Mouse (Mus musculus) ES-E14 (cell line): ENCODE results near the gene Vrk3. TPM values are rescaled to one million over a fixed set of nuclear protein-coding genes. Genes with fewer than 3 reads are reported as not detected.

ENCODE experiments used
- DNase-seq: peaks from one replicate; pipeline ENCODE4 v3.0.0-alpha.2; 2013; ENCODE audit warnings: low read depth, low spot score
- H3K27ac ChIP-seq: 2 replicates; pipeline ENCODE4 v1.5.1; 2012; ENCODE audit warnings: low read depth, mild to moderate bottlenecking, low read length, moderate library complexity, mixed read lengths; ENCODE audit not compliant: poor library complexity, insufficient read depth, severe bottlenecking
- H3K36me3 ChIP-seq: 2 replicates; pipeline ENCODE4 v1.6.1; 2012; ENCODE audit warnings: mild to moderate bottlenecking, low read length, moderate library complexity, mixed read lengths; ENCODE audit not compliant: control insufficient read depth, poor library complexity, insufficient read depth, severe bottlenecking
- H3K4me1 ChIP-seq, 2 experiments: fragments of 150-350 bp in 1 of 2; sonication (generic) in 1 of 2; 2 replicates each; pipeline ENCODE4 v1.6.1; 2012; ENCODE audit warnings: low read length in 2 of 2, mild to moderate bottlenecking in 1 of 2, mixed read lengths in 1 of 2; ENCODE audit not compliant: control insufficient read depth in 2 of 2, insufficient read depth in 2 of 2, poor library complexity in 1 of 2
- H3K4me3 ChIP-seq, 2 experiments: fragments of 150-350 bp in 1 of 2; sonication (generic) in 1 of 2; 2 replicates each; pipeline ENCODE4 v1.5.1; 2012; ENCODE audit warnings: low read length in 2 of 2, low read depth in 1 of 2, mild to moderate bottlenecking in 1 of 2, mixed read lengths in 1 of 2; ENCODE audit not compliant: insufficient read depth in 1 of 2, poor library complexity in 1 of 2, severe bottlenecking in 1 of 2
- H3K9ac ChIP-seq: 2 replicates; pipeline ENCODE4 v1.6.1; 2012; ENCODE audit warnings: low read depth, mild to moderate bottlenecking, low read length, mixed read lengths; ENCODE audit not compliant: poor library complexity, insufficient read depth, severe bottlenecking
- H3K9me3 ChIP-seq: fragments of 150-350 bp; sonication (generic); 2 replicates; pipeline ENCODE4 v1.6.1; 2012; ENCODE audit warnings: low read depth, mild to moderate bottlenecking, low read length; ENCODE audit not compliant: control insufficient read depth, insufficient read depth
- CHD2 ChIP-seq: IDR thresholded peaks from 2 replicates; pipeline ENCODE4 v1.6.1; 2014; ENCODE audit warnings: mild to moderate bottlenecking, low read depth, low read length, inconsistent platforms
- HCFC1 ChIP-seq: IDR thresholded peaks from 2 replicates; pipeline ENCODE4 v1.6.1; 2012; ENCODE audit warnings: low read length, inconsistent platforms, borderline replicate concordance; ENCODE audit not compliant: insufficient read depth
- MAFK ChIP-seq: IDR thresholded peaks from 2 replicates; pipeline ENCODE4 v1.6.1; 2014; ENCODE audit warnings: mild to moderate bottlenecking, low read depth, low read length, inconsistent platforms; ENCODE audit not compliant: insufficient read depth
- ZC3H11A ChIP-seq: IDR thresholded peaks from 2 replicates; pipeline ENCODE4 v1.6.1; 2012; ENCODE audit warnings: low read depth, mild to moderate bottlenecking, inconsistent platforms, low read length, borderline replicate concordance
- ZNF384 ChIP-seq: IDR thresholded peaks from 2 replicates; pipeline ENCODE4 v1.6.1; 2012; ENCODE audit warnings: low read depth, low read length, inconsistent platforms
- in situ Hi-C, 2 experiments: fragments of 600-800 bp; cut with MboI; formaldehyde crosslinking; loops; one replicate each; pipeline ENCODE4 v1.15.1; 2025; ENCODE audit warnings: low sequenced_read_pairs in 2 of 2, inconsistent platforms in 1 of 2; ENCODE audit not compliant: unreplicated experiment in 2 of 2
- total RNA-seq: library from RNA; depleted of rRNA; stranded (reverse); fragments of 300-350 nt; gene quantifications from 2 replicates; pipeline ENCODE4 v1.2.3, GENCODE M21; 2012

Gene Vrk3
- total RNA-seq, 1 experiment: 17.8 TPM

DNA sequence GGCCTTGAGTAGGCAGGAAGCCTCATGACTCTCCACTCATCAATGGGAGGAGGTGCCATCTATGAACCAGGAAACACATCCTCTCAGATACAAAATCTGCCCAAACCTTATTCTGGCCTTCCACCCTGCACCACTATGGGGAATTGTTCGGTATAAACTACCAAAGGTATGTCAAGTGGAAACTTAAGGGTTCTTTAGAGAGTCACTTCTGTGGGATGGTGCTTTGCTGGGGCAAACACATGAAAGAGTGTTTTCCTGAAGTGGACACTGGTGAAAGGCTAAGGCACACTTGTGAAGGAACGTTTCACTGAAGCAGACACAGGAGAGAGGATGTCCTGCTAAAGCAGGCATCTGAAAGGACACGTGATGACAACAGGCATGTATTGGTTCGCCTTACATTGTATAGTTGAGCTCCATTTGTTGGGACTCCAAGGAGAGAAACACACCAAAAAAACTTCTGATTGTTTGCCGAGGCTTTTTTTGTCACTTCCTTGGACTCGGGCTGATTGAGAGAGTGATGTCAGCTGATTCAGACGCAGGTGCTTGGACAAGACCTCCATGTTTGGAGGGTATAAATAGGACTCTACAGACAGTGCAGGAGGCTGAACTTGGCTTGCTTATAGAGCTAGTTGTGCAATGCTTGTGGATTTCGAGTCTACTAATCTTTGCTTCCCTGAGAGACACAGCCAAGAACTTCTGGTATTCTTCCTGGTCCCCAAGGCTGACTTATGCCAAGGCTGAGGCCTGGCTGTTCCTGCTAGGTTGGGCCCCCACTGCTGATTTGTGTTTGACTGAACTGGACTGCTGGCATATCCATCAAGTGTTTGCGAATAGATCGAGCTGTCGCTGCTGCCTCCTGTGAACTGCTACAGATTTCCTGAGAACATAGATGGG lies 19.9 kb upstream of the Vrk3 start:
- TF ChIP-seq CHD2: no peak
- TF ChIP-seq ZNF384: no peak
- no peak for TF ChIP-seq HCFC1
- no peak for TF ChIP-seq ZC3H11A
- no peak for TF ChIP-seq MAFK
- in situ Hi-C loops: no loop called here
- Histone ChIP-seq H3K4me1 (no peaks in the 10 kb centered on the region), H3K9ac (no peak overlapping the region), H3K36me3 (peaks cover 18% of the 10 kb centered on the region), H3K4me3 (no peak overlapping the region), H3K27ac (no peak overlapping the region), H3K9me3 (no peaks in the 10 kb centered on the region)
- DNase-seq: no peak

DNA sequence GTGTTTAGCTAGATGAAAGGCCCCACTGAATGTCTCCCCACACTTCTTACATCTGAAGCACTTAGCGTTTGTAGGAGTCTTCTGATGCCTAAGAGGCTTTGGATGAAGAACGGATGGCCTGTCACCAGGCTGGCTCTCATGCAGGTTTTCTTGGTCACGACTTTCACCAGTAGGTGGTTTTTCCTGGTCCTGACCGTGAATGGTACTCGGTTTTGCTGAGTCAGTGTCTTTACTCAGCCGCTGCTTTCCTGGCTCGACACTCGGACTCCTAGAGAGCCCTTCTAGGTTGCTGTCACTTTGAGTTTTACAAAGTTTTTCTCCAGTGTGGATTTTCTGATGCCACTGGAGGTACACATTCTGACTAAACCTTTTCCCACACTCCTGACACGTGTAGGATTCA lies 14.5 kb upstream of the Vrk3 start:
- in situ Hi-C loops: no loop called here
- Histone ChIP-seq H3K4me1 (no peaks in the 10 kb centered on the region), H3K4me3 (no peak overlapping the region), H3K9ac (no peak overlapping the region), H3K27ac (no peak overlapping the region), H3K9me3 (no peaks in the 10 kb centered on the region), H3K36me3 (peaks cover 50% of the 10 kb centered on the region)
- TF ChIP-seq MAFK (peak; percentile 90), ZNF384 (no peak)
- DNase-seq: no peak

DNA sequence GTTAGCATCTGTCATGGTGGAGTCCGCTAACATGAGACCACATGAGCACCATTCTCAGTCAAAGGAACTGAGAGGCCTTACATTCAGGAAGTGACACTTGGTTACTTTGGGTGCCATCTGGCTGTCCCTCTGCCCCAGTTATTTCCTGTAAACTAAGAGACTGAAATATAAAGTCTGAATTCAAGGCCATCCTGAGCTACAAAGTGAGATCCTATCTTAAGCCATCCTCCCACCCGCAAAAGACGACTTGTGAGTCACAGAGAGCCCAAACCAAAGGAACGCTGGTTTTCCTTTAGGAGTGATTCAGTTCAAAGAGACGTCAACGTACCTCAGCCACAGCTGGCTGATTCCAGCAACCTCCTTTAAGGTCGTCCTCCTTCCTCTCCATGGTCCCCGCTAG lies 6.9 kb upstream of the Vrk3 start:
- DNase-seq: no peak
- H3K36me3 ChIP-seq: peaks cover 23% of the 10 kb centered on the region
- in situ Hi-C loops: no loop called here
- H3K4me3 ChIP-seq: no peak overlapping the region
- no peak for TF ChIP-seq CHD2
- no peak for TF ChIP-seq MAFK
- TF ChIP-seq ZC3H11A: no peak
- no peak for TF ChIP-seq HCFC1
- no peak for TF ChIP-seq ZNF384
- H3K9me3 ChIP-seq: no peaks in the 10 kb centered on the region
- peaks cover 2 to 3% of the 10 kb centered on the region in 2 experiments; a peak in 3 of 4 replicates for H3K4me1 ChIP-seq
- no peak overlapping the region for H3K27ac ChIP-seq
- H3K9ac ChIP-seq: no peak overlapping the region

DNA sequence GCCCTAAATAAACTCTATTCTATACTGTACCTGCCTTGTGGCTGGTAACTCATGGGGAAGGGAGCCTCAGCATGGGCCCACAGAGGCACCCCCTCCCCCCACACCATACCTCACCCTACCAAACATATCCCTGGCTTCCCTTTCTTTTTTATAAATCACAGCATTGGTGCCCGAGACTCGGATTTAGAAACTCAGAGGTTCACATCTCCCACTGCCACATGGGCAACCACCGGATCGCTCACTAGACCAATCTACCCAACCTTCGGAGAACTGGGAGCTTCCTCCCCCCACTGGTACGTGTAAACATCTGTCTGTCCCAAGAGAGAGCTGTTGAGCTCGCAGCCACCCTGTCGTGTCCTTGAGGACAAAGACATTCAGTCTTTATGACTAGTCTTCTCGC lies 3.9 kb upstream of the Vrk3 start:
- peaks cover 5% of the 10 kb centered on the region for H3K36me3 ChIP-seq
- no peak for DNase-seq
- H3K9ac ChIP-seq: peak overlapping the region; percentile 5; the same call in 1 of the 2 replicates
- H3K4me1 ChIP-seq: peaks cover 2 to 3% of the 10 kb centered on the region in 2 experiments; a peak in 3 of 4 replicates
- H3K27ac ChIP-seq: no peak overlapping the region
- H3K4me3 ChIP-seq: peak overlapping the region in 1 of 2 experiments; percentile 65; a peak in 1 of 4 replicates
- TF ChIP-seq CHD2 (no peak), HCFC1 (no peak), ZNF384 (no peak), ZC3H11A (no peak), MAFK (no peak)
- in situ Hi-C loops: no loop called here
- H3K9me3 ChIP-seq: no peaks in the 10 kb centered on the region

DNA sequence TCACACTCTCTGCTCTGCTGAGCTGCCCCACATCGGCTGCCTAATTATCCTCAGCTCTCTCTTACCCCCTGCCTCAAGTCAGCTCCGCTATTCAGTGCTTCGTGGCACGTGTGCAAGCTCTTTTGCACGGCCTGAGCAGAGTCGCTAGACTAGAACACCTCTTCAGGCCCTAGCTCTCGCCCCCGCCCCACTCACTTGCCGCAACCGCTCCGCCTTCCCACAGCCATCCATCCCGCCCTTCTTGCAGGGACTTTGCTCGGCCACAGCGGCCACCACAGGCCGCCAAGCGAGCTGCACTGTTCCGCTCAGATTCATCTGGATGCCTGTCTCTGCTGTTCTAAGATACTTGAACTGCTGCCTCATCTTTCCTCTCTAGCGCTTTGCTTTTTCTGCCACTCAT lies 3.1 kb upstream of the Vrk3 start:
- Histone ChIP-seq H3K36me3 (peaks cover 3% of the 10 kb centered on the region; the same call in 1 of the 2 replicates), H3K4me3 (peak overlapping the region; percentile 65 to 69), H3K27ac (no peak overlapping the region), H3K9ac (peak overlapping the region; percentile 70; the same call in 1 of the 2 replicates), H3K9me3 (no peaks in the 10 kb centered on the region), H3K4me1 (peaks cover 2 to 3% of the 10 kb centered on the region in 2 experiments; a peak in 3 of 4 replicates)
- DNase-seq: peak; percentile 70
- in situ Hi-C loops: no loop called here
- TF ChIP-seq HCFC1 (peak; percentile 27; the same call in 1 of the 2 replicates), MAFK (no peak)
